Mouse (Mus musculus) heart, adult 18-20 months (tissue): ENCODE measurements around the gene Il18. TPM values are rescaled to one million over a fixed set of nuclear protein-coding genes. Genes with fewer than 3 reads are reported as not detected.
A peak's percentile ranks its signal among the peaks of the same experiment; 100 is the strongest.

Source experiments
- DNase-seq, 2 experiments: peaks; one replicate each; pipeline ENCODE4 v3.0.0; 2021 to 2022; ENCODE audit warnings: mixed read lengths in 1 of 2
- total RNA-seq, 2 experiments: library from RNA; stranded (reverse); gene quantifications; 2 replicates each; pipeline ENCODE4 v1.2.3; 2021

Il18 gene
- total RNA-seq, 2 experiments from 2014 or later = 1.0 to 2.5 TPM

- peak in 1 of 2 experiments; percentile 35 for DNase-seq
Observed at GRCm38 (mm10) chr9:50553547-50553946, 1.1 kb upstream of the Il18 start.

- DNase-seq = no peak
Observed at GRCm38 (mm10) chr9:50555094-50555446, 443 bp downstream of the Il18 start, which contains the start of gene Bco2. Bco2 (minus strand) TSS chr9:50555181.

DNA sequence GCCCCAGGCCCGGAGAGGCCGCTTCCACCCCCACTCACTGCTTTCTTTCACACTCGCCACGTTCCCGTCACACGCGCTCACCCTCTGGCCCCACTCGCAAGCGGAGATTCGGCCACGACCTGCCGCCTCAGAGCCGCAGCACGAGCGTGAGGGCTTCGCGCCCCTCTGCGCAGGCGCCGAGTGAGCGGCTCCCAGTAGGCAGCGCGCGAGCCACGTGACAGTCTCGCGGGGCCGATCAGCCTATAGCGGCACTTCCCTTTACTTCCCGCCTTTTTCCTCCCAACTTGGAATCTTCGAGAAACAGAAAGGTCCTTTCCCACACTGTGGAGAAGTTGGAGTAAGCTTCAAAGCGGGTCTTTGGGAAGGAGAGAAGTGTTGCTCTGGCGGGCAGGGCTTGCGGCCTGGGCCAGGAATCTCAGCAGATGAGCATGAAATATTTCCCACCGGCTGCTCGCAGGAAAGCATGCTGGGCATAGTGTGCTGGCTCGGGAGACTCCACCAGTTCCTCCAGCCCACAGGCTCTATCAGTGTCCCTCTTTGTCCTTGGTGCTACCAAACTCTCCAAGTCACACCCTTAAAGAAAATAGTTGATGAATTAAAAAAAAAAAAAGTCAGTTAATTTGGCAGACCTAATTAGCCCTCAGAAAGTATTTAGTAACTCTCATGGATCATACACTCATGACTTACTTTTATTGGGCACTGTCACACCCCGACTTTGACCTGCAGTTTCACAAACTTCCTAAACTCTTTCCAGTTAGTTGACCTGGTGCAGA lies 6.7 kb downstream of the Il18 start, which contains the start of gene Tex12:
Gene Tex12, minus strand, starts transcription at position 181 of the 773 bp plus-strand sequence.
- DNase-seq = no peak

DNA sequence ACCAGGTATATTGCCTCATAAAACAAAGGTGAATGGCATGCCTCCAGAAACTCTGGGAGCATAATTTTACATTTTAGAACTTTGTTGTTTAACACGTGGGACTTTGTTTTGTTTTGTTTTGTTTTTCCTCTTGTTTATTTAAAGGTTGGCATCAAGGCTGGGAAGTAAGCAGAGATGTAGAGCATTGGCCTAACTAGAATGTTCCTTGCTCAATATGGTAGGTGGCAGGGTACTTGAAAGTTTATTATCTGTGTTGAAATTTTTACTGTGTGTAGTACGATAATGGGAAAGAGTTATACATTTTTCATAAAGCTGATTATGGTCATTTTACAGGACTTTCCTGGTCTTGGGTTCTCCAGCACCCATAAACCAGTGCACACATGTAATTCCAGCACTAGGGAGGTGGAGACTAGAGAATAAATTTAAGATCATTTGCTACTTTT lies 7.3 kb downstream of the Il18 start:
- no peak for DNase-seq

- DNase-seq = peak; percentile 20 to 53
Observed at GRCm38 (mm10) chr9:50565173-50565572, 10.5 kb downstream of the Il18 start.

GRCm38 (mm10) chr9:50565940-50566339 lies 11.3 kb downstream of the Il18 start:
- DNase-seq = no peak

DNA sequence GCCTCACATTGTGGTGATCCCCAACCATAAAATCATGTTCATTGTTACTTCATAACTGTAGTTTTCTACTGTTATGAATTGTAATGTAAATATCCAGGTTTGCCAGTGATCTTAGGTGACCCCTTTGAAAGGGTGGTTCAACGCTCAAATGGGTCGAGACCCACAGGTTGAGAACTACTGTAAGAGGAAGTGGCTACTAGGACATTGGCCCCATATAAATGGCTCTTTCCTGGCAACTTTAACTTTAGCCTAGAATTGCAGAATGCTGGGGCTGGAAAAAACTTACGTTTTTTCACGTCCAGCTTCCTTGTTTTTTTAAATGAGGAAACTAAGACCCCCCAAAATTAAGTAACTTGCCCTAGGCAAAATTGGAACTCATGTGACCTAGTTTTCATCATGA lies 12.7 kb downstream of the Il18 start:
- no peak for DNase-seq

DNA sequence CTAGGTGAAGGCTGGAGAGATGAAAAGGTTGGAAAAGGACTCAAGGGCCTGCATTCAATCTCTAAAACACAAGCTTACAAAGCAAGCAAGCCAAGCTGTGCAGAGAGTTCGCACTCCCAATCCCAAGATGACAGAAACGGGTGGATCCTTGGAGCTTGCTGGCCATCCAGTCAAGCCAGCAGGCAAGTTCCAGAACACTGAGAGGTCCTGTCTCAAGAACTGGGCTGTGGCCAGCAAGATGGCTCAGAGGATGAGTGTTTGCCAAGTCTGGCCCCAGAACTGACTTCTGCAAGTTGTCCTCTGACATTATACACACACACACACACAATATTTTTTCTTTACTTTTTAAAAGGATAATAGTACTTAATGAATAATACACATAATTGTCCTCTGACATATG lies 13.3 kb downstream of the Il18 start:
- DNase-seq = no peak

DNA sequence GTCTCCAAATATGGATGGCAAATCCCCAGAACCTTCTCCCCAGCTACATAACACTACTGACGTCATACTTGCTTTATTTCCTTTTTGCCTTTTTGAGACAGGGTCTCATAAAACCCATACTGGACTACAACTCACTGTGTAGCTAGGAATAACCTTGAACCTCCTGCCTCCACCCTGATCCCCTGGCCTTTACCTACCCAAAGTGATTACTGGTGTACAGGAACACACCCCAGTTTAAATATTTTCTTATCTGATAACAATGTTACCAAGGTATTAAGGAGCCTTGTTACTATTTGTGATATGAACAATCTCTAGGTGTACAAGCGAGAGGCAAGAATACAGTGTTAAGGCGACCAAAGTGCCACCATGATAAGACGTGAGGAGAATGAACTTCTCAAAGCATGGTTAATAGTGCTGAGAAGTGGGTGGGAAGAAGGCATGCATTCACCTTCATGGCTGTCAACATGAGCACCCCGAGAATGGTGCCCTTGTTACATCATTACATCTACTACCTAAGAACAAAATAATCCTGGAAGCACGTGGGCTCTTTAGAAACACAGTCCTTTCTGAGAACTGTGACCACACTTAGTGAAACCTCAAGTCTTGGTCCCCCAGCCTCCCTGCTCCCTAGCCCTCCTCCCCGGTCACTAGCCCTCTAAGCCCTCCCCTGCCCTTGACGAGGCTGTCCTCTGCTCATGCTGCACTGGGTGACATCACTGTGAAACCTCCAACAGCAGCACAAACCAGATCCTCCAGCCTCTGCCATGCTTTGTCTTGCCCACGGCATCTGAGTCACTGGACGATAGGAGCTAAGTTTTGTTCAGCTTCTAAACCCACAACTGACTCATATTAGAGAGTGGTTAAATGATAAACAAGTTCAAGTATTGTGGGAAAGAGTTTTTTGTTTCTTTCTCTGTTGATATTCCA lies 15.2 kb downstream of the Il18 start:
- no peak for DNase-seq

DNA sequence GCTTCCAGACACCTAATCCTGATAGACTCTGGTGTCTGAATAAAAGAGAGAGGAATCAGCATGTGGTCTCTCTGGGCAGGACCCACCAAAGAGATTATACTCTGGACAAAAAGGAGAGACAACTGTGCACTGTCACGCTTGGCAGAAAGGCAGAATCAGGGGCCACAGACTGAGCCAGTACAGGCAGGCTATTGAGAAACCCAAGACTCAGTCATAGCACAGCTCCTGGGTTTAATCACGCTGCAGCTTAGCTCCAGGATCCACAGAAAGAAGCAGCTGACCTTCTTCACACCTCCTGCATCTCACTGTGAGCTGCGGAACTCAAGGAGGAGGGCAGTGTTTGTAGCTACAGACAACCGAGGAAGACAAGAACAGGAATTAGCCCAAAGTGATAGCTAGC lies 25.7 kb downstream of the Il18 start:
- no peak for DNase-seq

GRCm38 (mm10) chr9:50585145-50585818 lies 30.7 kb downstream of the Il18 start:
- no peak for DNase-seq

DNA sequence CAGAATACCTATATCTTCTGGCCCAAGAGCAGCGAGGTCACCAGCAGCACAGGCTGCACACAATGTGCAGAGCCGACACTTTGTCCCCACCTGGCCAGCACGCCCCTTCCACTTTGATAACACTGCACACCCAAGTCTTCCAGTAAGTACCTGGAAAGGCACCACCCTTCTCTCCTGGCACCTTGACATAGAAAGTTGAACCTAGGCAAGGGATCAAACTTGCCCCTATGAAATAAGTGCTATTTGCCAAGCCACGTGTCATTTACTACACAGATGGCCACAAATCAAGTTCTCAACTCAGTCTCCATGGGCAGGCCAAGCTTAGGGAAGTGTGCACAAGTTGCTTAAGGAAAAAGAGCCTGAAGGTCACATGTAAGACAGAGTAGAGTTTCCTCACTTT lies 32.3 kb downstream of the Il18 start:
- no peak for DNase-seq

DNA sequence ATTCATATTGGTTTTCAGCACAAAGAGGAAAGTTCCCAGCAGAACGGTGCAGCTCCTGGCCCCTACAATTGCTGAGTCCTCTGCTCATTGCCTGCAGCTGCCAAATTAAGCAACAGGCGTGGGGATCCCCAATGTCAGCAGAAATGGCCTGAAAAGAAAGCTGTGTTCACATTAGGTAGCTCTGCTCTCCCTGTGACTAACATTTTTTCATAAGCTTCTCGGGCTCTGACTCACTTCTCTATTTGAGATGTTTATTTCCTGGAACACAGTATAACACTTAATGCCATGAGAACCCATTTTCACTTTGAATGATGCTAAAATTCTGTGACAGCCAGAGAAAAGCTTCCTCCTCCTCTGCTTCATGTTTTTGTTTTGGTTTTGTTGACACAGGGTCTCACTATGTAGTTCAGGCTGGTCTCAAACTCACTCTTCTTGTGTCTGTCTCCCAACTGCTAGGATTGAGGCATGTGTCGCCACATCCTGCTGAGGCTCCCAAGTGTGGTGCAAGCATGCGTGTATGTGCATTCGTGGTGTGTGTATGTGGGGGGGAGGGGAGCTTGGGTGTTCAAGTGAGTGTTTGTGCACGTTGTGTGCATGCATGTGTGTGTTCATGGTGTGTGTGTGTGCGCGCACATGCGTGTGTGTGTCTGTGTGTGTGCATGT lies 36.4 kb downstream of the Il18 start:
- DNase-seq = peak in 1 of 2 experiments; percentile 26

GRCm38 (mm10) chr9:50592955-50593354 lies 38.3 kb downstream of the Il18 start:
- DNase-seq = no peak

DNA sequence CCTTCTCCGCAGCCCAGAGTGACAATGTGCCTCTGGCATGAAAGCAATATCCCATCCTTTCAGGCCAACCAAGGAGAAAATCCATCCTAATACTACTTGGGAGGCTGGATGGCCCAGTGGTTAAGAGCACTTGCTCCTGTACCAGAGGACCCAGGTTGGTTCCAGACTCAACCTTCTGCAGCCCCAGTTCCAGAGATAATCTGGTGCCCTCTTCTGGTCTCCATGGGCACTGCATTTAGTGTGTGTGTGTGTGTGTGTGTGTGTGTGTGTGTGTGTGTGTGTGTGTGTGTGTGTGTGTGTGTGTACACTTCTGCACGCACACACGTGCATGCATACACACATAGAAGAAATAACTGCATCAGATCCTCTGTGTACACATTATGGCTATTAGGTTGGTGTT lies 38.9 kb downstream of the Il18 start:
- no peak for DNase-seq

- DNase-seq = no peak
Observed at GRCm38 (mm10) chr9:50594794-50595417, 40.3 kb downstream of the Il18 start.

GRCm38 (mm10) chr9:50596973-50597372 lies 42.3 kb downstream of the Il18 start:
- no peak for DNase-seq

GRCm38 (mm10) chr9:50601536-50601935 lies 46.9 kb downstream of the Il18 start:
- DNase-seq = peak in 1 of 2 experiments; percentile 43

DNA sequence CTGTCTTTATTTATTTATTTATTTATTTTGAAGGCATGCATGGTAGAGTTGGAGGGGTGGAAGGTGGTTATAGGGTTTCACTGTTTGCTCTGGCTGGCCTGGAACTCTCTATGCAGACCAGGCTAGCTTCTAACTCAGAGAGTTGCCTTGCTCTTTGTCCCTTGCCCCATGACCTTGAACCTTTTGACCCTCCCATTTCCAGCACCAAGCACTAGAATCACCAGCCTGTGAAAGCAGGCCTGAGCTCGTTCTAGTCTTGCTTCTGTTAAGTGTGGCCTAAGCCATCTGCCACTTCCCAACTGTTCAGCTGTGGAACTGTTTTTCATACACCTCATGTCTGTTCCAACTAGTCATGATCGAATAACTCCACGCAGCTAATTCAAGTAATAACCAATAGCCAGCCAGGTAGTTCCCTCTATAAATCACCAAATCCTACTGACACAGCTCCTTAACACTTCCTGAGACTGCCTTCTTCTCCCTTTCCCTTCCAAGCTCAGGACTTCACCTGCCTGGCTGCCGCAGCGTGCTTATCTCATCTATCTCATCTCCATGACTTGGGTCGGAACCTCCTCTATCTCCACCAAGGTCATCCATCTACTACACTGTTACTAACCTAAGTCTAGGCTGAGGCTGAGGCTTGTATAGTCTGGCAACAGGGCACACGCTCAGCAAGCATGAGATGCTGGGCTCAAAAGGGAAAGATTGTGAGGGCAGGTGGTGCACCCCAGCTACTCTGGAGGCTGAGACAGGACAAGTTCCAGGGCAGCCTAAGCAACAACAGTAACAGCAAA lies 47.6 kb downstream of the Il18 start:
- no peak for DNase-seq

DNA sequence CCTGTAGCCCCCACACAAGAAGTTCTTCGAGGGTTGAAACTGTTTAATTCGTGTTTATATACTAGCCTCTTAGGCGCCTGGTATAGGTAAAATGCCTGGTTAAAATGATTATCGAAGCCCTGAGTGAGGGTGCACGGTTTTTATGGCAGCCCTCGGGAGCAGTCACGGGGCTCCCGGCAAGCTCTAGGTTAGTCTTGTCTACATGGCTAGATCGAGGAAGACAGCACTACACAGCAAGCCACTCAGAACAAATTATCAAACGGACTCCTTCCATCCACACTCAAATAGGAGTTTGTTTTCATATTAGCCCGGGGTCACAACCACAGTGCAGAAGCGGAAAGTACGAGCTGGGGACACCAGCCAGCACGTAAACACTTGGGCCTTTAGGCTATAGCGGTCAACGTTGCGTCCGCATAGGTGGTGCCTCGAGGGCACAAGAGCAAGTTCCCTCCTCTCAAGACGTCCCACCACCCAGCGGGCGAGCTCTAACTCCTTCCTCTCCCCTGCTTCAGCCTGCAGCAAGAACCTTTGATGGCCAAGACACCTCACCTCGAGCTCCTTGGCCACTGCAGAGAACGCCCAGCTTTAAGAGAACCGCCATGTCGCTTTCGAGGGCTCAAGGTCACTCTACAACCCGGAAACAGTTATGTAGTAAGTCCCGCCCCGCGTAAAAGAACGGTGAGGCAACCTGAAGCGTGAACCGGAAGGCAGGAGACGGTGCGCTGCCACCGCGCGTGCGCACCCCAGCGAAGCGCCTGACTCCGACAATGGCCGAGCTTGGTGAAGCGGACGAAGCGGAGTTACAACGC lies 48.8 kb downstream of the Il18 start, which contains the start of the genes Sdhd and Timm8b:
Gene Sdhd, minus strand, starts transcription at position 624 of the 809 bp plus-strand sequence.
Gene Timm8b, plus strand, starts transcription at position 722 of the 809 bp plus-strand sequence.
- peak; percentile 95 to 96 for DNase-seq
